Mouse (Mus musculus) c-Kit-positive CD71-positive TER-119-negative erythroid progenitor cells, embryonic 14.5 days (primary cell): Measurements from ENCODE around the gene Gm2115.

Experiments
- DNase-seq: peaks from one replicate; pipeline ENCODE4 v3.0.0-alpha.2; 2013; ENCODE audit warnings: low read depth

Gm2115 gene

DNA sequence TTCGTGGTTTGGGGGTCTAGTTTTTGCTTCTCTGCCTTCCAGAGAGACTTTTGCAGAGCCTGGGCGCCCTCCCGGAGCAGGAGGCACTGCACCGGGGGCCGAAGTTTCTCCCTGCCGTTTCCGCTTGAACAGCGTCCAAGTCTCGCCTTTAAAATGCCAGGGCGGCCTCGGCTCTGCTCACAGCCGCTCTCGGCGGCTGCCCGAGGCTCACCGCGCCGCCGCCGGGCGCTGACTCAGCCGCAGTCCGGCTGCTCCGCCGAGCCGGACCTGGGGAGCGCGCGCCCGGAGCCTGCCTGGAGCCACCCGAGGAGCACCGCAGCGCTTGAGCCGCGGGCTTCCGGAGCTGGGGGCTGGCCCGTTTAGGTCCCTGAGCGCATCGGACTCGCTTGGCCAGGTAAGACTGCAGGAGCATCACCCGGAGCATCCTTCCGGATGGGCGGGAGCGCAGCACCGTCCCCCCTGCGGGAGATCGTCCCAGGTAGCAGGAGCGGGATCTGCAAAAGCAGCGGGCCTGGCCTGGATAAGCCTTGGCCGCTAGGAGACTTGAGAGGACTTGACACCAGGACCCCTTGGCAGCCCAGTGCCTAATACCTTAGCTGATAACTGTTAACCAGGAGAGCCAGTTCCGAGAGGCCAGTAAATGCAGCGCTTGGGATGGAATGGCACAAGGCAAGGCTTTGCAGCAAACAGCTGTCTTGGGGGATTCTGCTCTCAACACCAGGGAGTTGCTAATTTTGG is at the start of gene Gm2115:
Gene Gm2115 (plus strand): TSS at position 159 of the 738 bp plus-strand sequence.
- DNase-seq = no peak

DNA sequence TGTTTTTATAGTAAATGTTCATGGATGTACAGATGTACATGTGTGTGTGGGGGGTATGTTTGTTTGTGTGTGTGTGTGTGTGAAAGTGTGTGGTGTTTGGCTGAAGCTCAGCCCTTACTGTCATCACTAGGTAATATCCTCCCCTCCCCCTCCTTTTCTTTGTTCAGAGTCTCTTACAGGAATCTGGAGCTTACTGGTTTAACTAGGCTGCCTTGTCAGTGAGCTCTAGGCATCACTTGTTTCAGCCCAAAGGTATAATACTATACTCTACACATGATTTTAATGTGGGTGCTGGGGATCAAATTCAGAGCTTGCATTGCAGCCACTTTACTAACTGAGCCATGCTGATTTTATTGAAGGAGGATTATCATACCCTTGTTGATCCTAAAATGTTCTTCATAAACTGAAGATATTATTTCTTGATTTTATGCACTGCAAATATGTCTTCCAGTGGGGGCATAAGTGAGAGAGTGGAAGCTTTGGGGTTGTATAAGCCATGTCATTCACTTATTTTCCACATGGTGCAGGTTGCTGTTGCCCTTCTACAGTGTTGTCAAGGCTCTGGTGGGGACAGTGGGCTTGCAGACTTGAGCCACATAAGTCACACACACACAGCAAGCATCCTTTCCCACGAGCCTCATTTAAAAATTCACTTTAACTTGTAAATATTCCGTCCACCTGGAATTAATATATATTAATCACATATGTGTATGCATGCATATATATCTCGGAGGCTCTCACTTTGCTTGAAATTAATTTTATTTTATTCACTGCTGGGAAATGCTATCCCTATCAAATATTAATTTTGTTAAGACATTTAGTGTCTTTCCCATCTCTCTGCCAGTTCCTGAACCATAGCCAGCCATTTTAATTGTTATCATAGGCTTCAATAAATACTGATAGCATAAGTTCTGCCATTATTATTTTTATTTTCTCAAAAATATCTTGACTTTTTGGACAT is 45.0 kb upstream of the Gm2115 start:
- DNase-seq = no peak

DNA sequence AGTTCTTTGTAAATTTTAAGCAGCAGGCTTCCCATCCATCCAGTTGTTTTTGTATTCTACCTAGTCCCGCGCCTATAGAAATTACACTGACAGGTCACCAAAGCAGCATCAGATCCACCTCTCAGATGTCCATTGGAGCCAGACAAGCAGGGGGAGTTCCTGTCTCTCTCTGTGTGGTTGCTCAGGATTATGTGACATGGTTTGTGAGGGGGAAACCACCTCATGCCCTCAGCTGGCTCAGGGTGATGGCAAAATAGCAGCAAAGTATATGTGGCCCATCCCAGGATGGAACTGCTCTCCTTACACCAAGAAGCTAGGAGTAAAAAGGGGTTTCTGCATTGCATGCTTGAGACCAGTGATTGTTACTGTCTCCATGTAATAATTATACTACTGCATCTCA is 42.3 kb upstream of the Gm2115 start:
- DNase-seq = no peak

DNA sequence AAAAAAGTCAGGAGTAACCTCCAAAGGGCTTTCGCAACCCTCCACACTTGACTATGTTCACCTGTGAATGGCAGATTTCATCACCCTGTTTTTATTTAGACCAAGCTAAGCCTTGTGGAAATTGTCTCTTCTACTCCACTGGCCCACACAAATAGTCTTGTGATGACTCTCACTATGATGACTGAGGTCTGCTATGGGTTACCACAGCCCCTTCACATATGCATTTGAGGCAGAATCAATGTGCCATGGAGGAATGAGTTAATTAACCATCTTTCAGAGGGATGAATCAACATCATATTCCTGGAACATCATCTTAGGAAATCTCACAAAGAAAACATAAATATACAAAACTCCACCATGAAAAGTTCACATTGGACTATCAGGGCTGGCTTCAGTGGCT is 25.6 kb upstream of the Gm2115 start:
- DNase-seq = no peak

DNA sequence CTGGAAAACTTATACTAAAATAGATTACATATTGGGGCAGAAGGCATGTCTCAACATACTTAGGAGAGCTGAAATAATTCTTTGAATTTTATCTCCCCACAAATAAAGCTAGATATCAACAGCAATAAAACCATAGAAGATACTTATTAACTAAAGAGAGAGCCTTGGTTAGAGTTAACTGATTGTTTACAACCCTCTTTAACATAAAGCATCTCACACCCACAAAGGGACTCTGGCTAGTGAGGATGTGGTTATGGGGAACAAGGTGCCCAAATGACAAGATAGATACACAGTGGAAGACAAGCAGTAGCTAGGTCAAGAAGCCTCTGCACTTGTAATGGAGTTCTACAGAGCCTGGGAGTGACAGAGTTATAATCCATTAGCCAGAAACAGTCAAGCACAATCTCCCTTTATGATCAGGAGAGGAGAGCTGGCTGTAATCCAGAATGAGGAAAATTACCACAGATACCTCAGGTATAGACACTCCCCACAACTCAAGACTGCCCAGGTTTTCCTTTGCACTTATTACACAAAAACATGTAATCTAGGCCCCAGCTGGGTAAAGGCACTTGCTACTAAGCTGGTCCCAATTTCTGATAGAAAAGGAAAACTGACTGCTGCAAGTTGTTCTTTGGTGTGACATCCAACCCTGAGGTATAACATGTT is 10.1 kb upstream of the Gm2115 start:
- no peak for DNase-seq

DNA sequence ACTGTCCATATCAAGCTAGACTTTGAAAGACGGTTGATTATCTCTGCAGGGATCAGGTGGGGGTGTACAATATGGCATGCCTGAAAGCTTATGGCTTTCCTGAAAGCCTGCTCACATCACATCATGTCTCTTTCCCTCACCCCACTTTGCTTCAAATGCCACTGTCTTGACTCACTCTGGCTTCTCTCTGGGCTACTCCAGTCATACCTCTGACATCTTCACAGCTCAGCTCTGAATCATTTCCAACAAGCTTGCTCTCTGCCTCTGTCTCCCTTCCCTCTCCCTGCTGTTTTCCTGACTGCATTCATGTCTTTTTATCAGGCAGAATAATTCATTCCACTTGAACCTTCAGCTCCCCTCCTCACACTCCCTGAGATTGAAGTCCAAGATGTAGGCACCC is 7.4 kb upstream of the Gm2115 start:
- no peak for DNase-seq

DNA sequence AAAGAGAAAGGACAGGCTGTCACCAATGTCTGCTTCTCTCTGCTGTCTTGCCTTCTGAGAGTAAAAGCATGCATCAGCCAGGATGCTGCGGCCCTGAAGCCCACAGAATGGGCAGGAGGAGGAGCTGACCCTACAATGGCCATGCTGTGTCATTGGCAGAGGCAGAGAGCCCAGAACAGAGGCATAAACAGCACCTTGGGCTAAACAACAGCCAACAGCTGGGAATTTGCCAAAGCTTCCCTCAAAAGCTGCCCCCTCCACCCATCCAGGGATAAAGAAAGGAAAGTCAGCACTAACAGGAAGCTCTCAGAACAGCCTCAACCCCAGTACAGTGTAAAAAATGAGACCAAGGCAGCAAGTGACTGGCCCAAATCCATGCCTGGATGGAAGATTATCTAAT is 6.3 kb upstream of the Gm2115 start:
- DNase-seq = no peak

DNA sequence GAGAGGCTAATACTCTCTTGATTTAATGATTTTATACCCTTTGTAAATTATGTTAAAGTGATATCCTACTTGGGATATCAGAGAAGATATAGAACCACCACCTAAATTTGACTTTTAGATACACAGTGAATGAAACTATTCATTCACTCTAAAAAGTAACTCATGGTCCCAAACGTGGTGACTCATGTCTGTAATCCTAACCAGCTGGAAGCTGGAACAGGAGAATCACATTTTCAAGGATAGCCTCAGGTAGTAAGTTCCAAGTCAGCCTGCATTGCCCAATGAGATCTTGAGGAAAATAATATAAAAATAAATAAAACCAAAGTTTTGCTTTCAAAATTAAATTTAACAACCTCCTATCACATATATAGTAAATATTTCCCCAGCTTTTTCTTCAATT is 2.6 kb upstream of the Gm2115 start:
- no peak for DNase-seq

DNA sequence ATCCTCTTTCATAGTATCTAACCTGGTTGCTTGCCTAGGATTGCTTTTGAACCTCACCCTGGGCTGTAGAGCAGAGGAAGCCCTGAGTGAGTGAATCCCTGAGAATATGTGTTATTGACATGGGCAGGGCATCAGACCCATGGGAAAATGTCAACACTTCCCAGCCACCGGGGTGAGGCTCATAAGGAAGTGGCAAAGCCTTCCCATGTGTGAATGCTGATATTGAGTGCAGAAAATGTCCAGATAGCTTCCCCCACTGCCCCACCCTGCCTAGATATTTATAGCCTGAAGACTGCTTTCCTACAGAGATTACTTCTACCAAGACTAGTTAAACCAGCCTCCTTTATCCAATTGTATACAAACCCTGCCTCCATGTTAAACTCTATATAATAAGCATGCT is 4.0 kb downstream of the Gm2115 start:
- no peak for DNase-seq

DNA sequence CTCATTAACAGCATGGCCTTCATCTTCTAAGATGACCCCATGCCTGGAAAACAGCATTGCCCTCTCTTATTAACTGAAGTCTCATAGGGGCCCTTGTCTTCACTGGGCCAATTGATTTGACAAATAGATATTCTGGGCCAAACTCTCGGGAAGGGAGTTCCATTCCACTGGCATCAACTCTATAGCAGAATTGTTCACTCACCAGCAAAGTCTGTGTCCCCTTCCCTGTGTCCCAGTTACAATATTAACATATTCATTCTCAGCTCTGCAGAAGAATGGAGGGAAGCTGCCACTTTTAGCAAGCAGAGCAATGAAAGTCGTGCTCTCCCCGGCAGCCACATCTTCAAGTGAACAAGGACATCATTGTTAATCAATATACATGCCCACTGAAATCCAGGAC is 5.9 kb downstream of the Gm2115 start:
- no peak for DNase-seq

DNA sequence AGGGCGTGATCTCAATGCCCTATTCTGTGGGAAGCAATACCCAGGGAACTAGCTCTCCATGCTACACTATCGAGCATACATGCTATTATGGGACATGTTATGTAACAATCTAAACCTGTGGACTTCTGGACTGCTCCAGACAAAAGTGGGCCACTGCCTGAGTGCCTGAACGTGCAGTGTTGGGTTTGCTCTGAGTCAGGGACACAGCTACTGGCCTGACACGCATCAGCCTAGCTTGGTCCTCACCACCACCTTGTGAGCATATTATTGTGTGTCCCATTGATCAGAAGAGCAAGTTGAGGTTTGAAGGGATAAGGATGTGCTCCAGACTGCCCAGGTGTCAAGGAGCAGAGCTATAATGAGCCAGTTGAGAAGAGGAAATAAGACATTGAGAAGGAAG is 16.2 kb downstream of the Gm2115 start:
- DNase-seq = no peak

DNA sequence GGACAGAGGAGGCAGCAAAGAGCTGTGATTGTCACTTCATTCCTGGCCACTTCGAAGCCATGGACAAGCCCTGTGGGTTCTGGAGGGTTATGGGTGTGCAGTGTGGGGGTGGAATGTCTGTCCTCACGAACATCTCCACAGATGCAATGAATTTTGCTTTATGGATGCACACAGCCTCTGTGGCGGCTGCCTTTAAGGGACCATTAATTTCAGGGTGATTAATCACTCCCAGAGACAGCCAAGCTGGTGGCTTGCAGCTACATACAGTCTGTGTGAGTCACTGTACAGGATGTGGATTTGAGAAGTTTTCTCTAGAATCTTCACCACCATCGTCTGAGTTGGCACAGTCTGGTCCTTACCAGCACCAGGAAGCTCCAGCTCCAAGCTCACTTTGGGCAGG is 17.9 kb downstream of the Gm2115 start:
- no peak for DNase-seq

DNA sequence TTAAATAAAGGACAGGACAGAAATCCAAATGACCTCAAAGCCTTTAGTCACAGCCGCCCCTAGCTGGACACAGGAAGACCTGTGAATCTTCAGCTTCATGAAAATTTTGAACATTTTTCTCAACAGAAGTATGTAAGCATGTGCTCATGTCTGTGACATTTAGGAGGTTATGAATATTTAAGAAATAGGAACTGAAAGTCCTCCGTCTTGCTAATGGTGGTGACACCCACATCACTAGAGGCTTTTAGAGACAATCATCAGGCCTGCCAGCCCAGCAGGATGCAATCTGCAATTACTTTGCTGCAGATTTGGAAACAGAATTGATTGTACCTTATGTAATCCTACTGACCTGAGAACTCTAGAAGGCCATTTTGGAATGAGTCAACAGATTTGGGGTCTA is 22.7 kb downstream of the Gm2115 start:
- DNase-seq = no peak

DNA sequence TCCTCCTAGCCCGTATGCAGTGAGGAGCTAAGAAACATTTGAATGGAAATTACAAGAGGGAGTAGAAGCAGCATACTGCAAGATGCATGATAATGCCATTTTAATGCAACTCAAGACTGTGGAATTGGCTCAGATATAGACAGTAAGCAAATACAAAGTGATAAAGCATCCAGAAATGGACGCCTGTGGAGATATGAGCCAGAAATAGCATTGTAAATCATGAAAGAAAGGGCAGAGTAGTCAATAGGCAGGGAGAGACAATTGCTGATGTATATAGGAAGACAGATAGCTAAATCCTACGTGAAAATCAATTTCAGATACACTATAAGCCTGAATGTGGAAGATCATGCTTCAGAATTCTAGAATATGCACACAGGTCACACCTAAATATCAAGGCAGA is 26.5 kb downstream of the Gm2115 start:
- DNase-seq = no peak

DNA sequence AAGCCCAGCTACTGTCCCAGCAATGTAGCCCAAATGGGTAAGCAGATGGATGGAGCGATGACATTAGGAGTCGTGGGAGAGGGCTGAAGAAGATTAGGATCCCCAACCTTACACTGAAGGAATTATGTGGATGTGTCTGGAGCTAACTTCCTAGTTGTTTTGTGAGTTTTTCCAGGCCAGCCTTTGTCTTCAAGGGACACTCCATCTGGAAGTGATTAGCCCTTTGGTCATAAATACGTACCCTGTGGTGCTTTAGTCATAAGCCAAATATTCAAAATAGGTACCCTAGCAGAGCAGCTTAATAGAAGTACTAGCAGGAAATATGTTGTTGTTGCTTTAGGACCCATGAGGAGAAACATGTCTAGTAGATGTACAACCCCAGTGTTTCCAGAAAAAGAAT is 28.6 kb downstream of the Gm2115 start:
- DNase-seq = no peak

DNA sequence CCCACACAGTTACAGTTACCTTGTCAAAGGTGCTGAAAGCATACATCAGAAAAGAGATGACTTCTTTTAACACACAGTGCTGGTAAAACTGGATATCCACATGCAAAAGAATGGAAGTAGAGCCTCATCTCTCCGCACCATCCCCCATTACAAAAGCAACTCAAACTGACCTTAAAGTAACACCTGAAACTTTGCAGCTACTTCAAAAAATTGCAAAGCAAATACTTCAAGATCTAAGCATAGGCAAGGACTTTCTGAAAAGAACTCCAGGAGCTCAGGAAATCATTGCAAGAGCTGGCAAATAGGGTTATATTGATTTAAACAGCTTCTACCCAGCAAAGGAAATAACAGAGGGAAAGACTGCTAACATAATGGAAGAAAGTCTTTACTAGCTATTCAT is 31.7 kb downstream of the Gm2115 start:
- DNase-seq = no peak

DNA sequence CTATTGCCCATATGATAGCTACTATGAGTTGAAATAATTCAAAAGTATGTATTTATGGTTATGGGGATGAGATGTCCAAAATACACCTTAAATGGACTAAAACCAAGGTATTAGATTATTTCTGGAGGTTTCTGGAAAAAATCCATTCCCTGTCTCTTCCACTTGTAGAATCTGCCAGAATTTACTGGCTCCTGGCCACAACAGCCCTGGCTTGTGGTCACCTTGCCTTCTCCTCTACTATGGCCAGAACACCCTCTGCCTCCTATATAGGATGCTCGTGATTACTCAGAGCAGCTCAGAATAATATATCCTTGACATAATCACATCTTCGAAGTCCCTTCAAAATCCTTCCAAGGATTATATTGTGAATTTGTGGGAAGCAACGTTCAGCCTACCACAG is 35.5 kb downstream of the Gm2115 start:
- no peak for DNase-seq

DNA sequence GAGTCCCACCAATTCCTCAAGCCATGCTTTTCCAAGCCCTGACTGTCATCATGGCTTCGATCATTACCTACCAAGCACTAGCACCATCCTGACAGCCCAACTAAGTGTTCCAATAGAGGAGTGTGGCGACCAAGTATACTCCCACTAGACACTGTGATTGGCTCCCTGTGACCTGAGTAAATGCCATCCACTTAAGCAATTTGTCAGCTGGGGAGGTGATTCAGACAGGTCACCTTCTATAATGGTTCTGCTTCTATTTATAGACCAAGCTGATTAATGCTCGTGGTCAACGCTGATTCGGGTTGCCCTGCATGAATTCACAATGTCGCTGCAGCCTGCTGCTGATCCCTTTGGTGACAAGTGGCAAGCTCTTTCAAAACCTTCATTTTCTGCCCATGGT is 37.4 kb downstream of the Gm2115 start:
- no peak for DNase-seq

DNA sequence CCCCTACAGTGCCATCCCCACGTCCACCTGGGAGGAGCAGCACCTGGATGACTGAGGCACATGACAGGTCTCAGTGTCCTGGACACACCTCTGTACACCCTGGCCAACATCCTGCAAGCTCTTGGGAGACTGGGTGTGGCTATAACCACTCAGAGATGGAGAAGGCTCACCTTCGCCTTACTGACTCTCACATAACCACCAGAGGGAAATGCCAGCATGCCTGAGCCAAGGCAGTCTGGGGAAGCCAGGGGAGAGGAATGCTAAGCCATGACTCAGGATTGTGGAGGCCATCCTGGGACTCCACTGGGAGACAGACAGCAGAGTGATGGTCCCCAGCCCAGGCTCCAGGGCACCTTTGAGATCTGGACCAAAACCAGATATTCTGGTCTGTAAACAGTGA is 48.3 kb downstream of the Gm2115 start:
- DNase-seq = no peak

DNA sequence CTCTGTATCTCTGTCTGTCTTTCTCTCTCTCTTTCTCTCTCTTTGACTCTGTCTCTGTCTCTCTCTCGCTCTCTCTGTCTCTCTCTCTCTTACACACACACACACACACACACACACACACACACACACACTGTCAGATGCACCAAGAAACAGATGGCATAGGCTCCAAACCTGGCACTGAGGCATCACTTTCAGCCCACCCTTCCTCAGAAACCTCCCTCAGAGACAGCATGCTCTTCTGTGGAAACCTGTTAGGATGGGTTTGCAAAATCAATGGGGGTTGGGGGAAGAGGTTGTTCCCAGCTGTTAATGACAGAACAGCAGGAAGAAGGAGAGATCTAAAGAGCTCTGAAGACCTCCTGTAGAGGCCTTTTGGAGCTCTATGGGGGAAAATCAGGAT is 50.1 kb downstream of the Gm2115 start:
- DNase-seq = no peak

DNA sequence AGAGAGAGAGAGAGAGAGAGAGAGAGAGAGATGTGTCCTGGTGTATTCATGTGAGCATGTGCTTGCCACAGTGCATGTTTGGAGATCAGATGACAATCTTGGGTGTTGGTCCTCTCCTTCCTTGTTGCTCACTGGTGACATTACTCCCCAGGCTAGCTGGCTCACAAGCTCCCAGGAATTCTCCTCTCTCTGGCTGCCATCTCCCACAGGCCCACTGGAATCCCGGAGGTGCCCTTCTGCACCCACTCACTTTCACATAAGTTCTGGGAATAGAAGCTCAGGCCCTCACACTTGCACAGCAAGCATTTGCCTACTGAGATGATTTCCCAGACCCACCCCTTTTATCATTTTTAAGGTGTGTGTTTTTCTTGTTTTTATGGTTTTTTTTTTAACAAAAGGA is 51.0 kb downstream of the Gm2115 start:
- no peak for DNase-seq

DNA sequence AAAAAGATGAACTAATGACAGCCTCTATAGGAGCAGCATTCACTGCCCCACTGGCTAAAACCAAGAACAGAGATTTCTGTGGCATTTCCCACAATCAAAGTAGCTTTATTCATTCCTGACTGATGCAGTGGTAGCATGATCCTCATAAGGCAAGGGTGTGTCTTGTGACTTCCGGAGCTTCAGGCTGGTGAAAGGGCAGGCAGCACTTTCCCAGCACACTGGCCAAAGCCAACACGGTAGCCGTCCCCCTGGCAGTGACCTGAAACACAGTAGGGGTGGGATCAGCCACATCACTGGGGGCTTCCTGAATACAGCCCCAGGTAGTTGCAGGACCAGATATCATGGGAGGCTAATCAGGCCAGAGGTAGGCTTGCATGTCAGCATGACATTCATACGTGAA is 56.3 kb downstream of the Gm2115 start:
- DNase-seq = no peak
